Mouse (Mus musculus) right cerebral cortex, postnatal 14 days (tissue): ENCODE results near the gene Limd1.

Experiments used
- DNase-seq: peaks from one replicate; pipeline ENCODE4 v3.0.0; 2022

The Limd1 gene

DNA sequence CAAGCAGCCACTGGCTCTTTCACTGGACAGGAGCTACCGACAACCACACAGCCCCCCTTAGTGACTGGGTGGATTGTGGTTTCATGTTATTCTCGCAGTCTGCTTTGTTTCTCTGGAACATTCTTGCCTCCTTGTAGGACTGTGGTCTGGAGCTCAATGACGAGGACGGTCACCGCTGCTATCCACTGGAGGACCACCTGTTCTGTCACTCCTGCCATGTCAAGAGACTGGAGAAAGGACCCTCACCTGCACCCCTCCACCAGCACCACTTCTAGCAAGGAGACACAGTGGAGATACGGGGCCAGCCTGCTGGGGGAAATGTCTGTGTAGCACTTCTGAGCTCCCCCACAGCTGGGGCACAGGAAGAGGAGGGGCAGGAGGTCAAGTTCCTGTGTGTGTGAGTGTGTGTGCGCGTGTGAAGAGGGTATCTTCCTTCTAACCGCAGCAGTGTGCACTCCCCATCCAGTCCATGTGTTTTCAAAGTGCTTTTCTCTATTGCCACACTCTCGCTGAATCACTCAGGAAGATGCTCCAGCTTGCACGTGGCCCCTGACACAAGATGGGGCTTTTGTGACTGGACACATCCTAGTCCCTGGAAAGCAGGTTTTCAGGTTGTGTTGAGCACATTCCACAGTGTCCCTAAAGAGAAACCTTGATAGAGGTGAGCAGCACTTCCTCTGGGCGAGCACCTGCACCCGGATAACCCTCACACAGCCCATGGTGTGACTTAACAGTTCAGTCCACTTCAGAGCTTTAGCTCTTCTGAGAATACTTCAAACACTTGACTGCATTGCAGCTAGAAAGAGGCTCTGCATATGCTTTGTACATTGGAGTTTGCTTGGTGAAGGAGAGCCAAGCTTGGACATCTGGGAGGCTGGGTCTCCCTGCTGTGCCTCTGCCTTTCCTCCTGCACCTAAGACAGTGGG lies 40.7 kb downstream of the Limd1 start:
- no peak for DNase-seq

DNA sequence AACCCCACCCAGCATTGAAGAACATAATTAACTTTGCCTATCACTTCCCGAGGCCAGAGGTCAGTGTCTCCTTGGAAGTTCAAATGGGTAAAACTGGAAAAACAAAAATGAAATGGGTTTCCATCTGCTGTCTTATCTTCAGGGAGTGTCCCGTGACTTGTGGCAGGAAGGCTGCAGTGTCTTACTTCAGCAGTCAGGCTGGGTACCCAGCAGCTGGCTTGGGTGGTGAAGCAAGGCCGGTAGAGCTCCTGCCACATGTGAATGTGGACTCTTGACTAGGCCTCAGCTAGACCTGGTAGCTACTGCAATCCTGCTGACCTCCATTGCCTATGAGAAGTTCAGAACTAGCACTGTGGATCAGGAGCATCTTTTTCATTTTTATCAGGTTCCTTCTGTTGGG lies 42.2 kb downstream of the Limd1 start:
- no peak for DNase-seq

DNA sequence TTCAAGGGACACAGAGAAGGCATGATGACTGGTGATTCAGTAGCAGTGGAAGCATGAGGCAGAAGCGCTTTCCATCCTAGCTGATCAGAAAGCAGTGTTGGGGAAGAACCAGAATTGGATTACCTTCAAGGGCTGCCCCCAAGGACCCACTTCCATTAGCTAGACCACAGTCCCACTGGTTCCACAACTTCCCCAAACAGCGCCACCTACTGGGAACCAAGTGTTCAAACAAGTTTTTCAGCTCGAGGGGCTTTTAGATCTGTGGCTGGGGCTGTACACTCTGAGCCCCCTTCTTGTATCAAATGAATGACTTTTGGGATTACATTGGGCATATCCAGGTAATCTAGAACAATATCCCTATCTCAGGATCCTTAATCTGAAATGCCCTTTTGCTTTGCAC lies 45.2 kb downstream of the Limd1 start:
- peak; percentile 41 for DNase-seq

- peak; percentile 68 for DNase-seq
Measured at GRCm38 (mm10) chr9:123525095-123525494, 46.6 kb downstream of the Limd1 start.

DNA sequence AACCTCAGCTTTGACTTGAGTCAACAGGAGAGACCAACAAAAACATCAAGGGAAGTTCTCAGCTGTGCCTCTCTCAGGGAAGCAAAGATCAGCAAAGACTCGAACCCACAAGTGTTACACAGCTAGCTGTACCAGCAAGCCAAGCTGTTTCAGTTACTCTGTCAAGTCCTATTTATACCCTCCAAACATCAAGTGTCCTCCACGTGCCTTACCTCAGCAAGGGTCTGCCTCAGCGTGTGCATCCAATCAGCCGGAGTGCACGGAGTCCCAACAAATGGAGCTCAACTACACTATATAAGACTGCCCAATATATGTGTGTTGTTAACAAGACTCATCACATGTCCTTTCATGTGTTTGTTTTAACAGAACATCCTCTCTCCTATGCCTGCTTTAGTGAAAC lies 48.0 kb downstream of the Limd1 start:
- DNase-seq = no peak

- DNase-seq = no peak
Measured at GRCm38 (mm10) chr9:123528087-123528925, 49.8 kb downstream of the Limd1 start.

GRCm38 (mm10) chr9:123528926-123529295 lies 50.4 kb downstream of the Limd1 start:
- DNase-seq = peak; percentile 41

DNA sequence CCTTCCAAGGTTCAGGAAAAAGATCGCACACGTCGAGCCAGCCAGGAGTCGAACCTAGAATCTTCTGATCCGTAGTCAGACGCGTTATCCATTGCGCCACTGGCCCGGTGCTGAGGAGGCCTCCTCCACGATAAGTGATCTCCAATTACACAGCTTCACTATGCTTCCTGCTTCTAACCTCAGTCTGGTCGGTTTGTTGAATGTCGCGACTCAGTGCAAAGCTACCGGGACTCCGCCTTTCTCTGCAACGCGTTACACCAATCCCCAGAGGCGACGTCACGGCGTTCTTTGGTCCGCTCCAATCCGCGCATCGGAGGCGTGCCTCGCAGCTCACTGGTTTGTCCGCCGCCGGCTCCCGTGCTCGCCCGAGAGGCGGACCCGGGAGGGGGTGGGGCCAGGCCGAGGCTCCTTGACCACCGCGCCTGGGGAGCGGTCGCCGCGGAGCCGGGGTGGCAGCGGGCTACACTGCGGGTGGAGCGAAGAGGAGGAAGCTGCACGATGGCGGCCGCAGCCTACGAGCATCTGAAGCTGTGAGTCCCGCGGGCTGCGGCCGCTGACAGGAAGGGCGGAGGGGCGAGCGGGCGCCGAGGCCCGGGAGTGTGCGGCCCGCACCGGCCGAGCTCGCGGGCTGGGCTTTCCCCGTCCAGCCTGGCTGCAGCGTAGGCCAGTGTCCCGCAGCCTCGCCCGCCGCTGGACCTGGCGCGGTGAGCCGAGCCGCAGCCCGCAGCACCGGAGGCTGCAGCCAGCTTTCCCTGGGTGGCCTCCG lies 51.1 kb downstream of the Limd1 start, which contains the start of gene Sacm1l:
Sacm1l (plus strand) TSS at position 368 of the 766 bp plus-strand sequence.
- peak; percentile 99 for DNase-seq

GRCm38 (mm10) chr9:123530158-123530475 lies 51.6 kb downstream of the Limd1 start:
- DNase-seq = no peak

DNA sequence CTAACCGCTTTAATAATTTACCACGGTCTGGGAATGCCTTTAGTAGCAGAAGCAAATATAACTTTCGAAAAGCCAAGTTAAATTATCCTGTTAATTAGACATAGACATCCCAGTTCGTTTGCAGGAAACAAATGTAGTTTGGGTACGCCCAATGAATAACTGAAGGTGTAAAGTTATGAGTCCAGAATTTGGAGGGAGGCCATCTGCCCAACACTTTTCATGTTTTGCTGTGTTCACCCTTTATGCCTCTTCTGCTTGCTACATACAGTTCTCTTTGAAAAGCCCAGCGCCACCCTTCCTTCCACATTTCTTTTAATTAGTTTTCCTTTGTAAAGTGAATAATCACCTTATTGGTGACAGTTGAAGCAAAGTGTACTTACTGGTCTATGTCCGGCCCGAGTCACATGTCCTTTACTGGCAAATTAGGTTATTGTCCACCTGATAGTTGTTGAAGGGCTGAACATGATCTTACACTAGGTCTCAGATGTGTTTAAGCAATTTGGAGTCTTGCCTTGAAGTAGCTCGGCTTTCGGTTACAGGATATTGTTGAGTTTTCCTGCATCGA lies 52.1 kb downstream of the Limd1 start:
- no peak for DNase-seq

GRCm38 (mm10) chr9:123531234-123531633 lies 52.7 kb downstream of the Limd1 start:
- DNase-seq = no peak

DNA sequence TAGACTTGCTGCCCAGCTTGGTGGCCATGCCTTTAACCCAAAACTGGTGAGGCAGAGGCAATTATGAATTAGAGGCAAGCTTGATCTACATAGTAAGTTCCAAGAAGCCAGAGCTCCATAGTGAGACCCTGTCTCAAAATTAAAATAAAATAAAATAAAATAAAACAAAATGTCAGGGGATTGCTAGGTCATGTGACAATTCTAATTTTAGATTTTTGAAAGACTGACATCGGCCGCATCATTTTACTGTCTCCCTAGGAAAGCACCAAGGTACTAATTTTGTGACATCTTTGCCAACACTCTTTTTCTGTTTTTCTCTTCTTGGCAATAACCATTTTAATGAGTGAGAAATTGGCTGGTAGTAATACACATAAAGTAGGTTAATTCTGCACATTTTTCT lies 58.1 kb downstream of the Limd1 start:
- DNase-seq = no peak

GRCm38 (mm10) chr9:123538189-123538588 lies 59.7 kb downstream of the Limd1 start:
- DNase-seq = no peak

DNA sequence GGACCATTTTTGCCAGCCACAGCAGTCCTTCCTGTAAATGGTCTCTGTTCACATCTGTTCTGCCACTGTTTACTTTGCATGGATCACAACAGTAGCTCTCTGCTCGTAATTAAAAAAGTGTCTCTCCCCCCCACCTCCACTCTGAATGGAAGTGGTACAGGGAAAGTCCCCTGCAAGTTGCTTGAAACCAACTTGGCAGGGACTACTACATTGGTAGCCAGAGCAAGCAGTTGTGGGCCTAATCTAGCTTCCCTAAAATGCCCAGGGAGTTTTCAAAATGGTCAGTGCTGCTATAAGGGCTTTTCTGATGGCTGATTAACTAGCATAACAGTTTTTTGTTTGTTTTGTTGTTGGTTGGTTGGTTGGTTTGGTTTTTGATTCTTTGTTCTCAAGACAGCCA lies 60.6 kb downstream of the Limd1 start:
- DNase-seq = no peak

GRCm38 (mm10) chr9:123539823-123540222 lies 61.3 kb downstream of the Limd1 start:
- DNase-seq = no peak

GRCm38 (mm10) chr9:123554599-123554998 lies 76.1 kb downstream of the Limd1 start:
- no peak for DNase-seq
